In genomic region chr4:118261771-118262473, GRCm38 (mm10) we compare ENCODE assay signal across 10 mouse cellular contexts. TPM values are rescaled to one million over a fixed set of nuclear protein-coding genes. Genes with fewer than 3 reads are reported as not detected.
DNase-seq lines count a peak whose midpoint lies in the region; ATAC-seq and TF ChIP-seq lines count a peak whose summit lies in the region.
"Had no signal": no experiment of that assay in that cellular context is flagged by ENCODE, and none has a peak within 500 bp of the region (broad histone marks: within the 10 kb centered on the region; RNA-seq: fewer than 3 reads in every experiment).

No protein-coding gene starts in this region.

- H3K4me3 ChIP-seq in intestine, embryonic 14.5 days (ENCODE audit: low read depth, low read length) = no peak overlapping the region
- no peak overlapping the region for H3K4me3 ChIP-seq in intestine, postnatal 0 days (ENCODE audit: low read depth, low read length)
- H3K4me3 ChIP-seq in embryonic facial prominence, embryonic 14.5 days (ENCODE audit: low read depth, low read length) = no peak overlapping the region
- H3K4me3 ChIP-seq in limb, embryonic 11.5 days (ENCODE audit: low read depth, low read length) = no peak overlapping the region

- H3K4me2 ChIP-seq in intestine, embryonic 14.5 days (ENCODE audit: low read length) = 0 out of 2 replicates have a peak overlapping the region, but pooled peaks have one; percentile 75
- H3K4me2 ChIP-seq in intestine, postnatal 0 days (replicated peaks; ENCODE audit: low read depth) = no peak overlapping the region
- H3K4me2 ChIP-seq in embryonic facial prominence, embryonic 14.5 days (ENCODE audit: low read depth, low read length) = peak overlapping the region; percentile 79
- H3K4me2 ChIP-seq in limb, embryonic 11.5 days (ENCODE audit: low read depth, severe bottlenecking) = no peak overlapping the region

- ATAC-seq in intestine, embryonic 14.5 days (replicated peaks; ENCODE audit: low FRiP score, low TSS enrichment, low read depth) = peak; percentile 8; the same call in 1 of the 2 replicates
- ATAC-seq in intestine, postnatal 0 days = no peak
- peak; percentile 58 for ATAC-seq in embryonic facial prominence, embryonic 14.5 days (ENCODE audit: low read depth)
- no peak for ATAC-seq in limb, embryonic 11.5 days (ENCODE audit: insufficient number of reproducible peaks, low FRiP score, low TSS enrichment, low read depth)

- 49% methylated on average over 13 of the region's 13 CpGs for WGBS in intestine, embryonic 14.5 days
- WGBS in intestine, postnatal 0 days = 49% methylated on average over 13 of the region's 13 CpGs
- WGBS in embryonic facial prominence, embryonic 14.5 days = 38% methylated on average over 13 of the region's 13 CpGs
- WGBS in limb, embryonic 11.5 days = 63% methylated on average over 13 of the region's 13 CpGs

- no peak for TF ChIP-seq CTCF in intestine, postnatal 0 days (IDR thresholded peaks at IDR 0.05; ENCODE audit: low read depth)

- DNase-seq in intestine, embryonic 14.5 days (ENCODE audit: low spot score) = no peak
- no peak for DNase-seq in embryonic facial prominence, embryonic 14.5 days (ENCODE audit: low spot score)
- DNase-seq in limb, embryonic 11.5 days (ENCODE audit: low spot score) = peak; percentile 60
- peak; percentile 85 for DNase-seq in retina, postnatal 1 day
- DNase-seq in gastrocnemius, postnatal 14 days = no peak
- DNase-seq in cerebellum, adult 11 months = no peak
- no peak for DNase-seq in T-cell, adult 2 months (ENCODE audit: low spot score)
- DNase-seq: kidney, postnatal 10 days had no signal

- H3K27me3 ChIP-seq in intestine, embryonic 14.5 days (replicated peaks; ENCODE audit: control insufficient read depth, insufficient read depth, low read length) = no peaks in the 10 kb centered on the region
- no peaks in the 10 kb centered on the region for H3K27me3 ChIP-seq in intestine, postnatal 0 days (replicated peaks; ENCODE audit: control insufficient read depth, insufficient read depth, low read length)
- H3K27me3 ChIP-seq in embryonic facial prominence, embryonic 14.5 days (replicated peaks; ENCODE audit: control insufficient read depth, insufficient read depth, low read length) = no peaks in the 10 kb centered on the region
- H3K27me3 ChIP-seq in limb, embryonic 11.5 days (ENCODE audit: control insufficient read depth, insufficient read depth, low read length) = no peaks in the 10 kb centered on the region

- H3K9me3 ChIP-seq in intestine, embryonic 14.5 days (ENCODE audit: control insufficient read depth, low read length) = no peaks in the 10 kb centered on the region
- no peaks in the 10 kb centered on the region for H3K9me3 ChIP-seq in intestine, postnatal 0 days (ENCODE audit: control insufficient read depth)
- H3K9me3 ChIP-seq in embryonic facial prominence, embryonic 14.5 days (ENCODE audit: control insufficient read depth, low read length) = no peaks in the 10 kb centered on the region
- no peaks in the 10 kb centered on the region for H3K9me3 ChIP-seq in limb, embryonic 11.5 days (ENCODE audit: control insufficient read depth, low read length)

- peak overlapping the region; percentile 40; the same call in 1 of the 2 replicates for H3K27ac ChIP-seq in intestine, embryonic 14.5 days (ENCODE audit: low read depth)
- H3K27ac ChIP-seq in intestine, postnatal 0 days (ENCODE audit: low read depth, low read length) = no peak overlapping the region
- H3K27ac ChIP-seq in embryonic facial prominence, embryonic 14.5 days (replicated peaks; ENCODE audit: low read depth, low read length) = peak overlapping the region; percentile 76
- peak overlapping the region; percentile 50; the same call in 1 of the 2 replicates for H3K27ac ChIP-seq in limb, embryonic 11.5 days (replicated peaks; ENCODE audit: low read depth, low read length)

- intact Hi-C loops in gastrocnemius, postnatal 14 days (cut with DNase I; ENCODE audit: low total_unique reads) = no loop called here

- peaks cover 46% of the 10 kb centered on the region for H3K4me1 ChIP-seq in intestine, embryonic 14.5 days (replicated peaks; ENCODE audit: control insufficient read depth, insufficient read depth, low read length)
- peaks cover 11% of the 10 kb centered on the region for H3K4me1 ChIP-seq in intestine, postnatal 0 days (replicated peaks; ENCODE audit: control insufficient read depth, insufficient read depth, low read length)
- peaks cover 39% of the 10 kb centered on the region for H3K4me1 ChIP-seq in embryonic facial prominence, embryonic 14.5 days (ENCODE audit: control insufficient read depth, insufficient read depth, low read length)
- peaks cover 41% of the 10 kb centered on the region for H3K4me1 ChIP-seq in limb, embryonic 11.5 days (ENCODE audit: control insufficient read depth, insufficient read depth, low read length)

- peaks cover 20% of the 10 kb centered on the region for H3K36me3 ChIP-seq in intestine, embryonic 14.5 days (ENCODE audit: control insufficient read depth, insufficient read depth, low read length)
- H3K36me3 ChIP-seq in intestine, postnatal 0 days (ENCODE audit: control insufficient read depth, insufficient read depth) = peaks cover 41% of the 10 kb centered on the region
- peaks cover 44% of the 10 kb centered on the region for H3K36me3 ChIP-seq in embryonic facial prominence, embryonic 14.5 days (ENCODE audit: control insufficient read depth, insufficient read depth, low read length)
- H3K36me3 ChIP-seq in limb, embryonic 11.5 days (ENCODE audit: control insufficient read depth, insufficient read depth, low read length) = no peaks in the 10 kb centered on the region; the same call in 1 of the 2 replicates

- H3K9ac ChIP-seq in intestine, embryonic 14.5 days (ENCODE audit: low read length) = no peak overlapping the region
- H3K9ac ChIP-seq in intestine, postnatal 0 days (ENCODE audit: low read depth, low read length) = no peak overlapping the region
- H3K9ac ChIP-seq in embryonic facial prominence, embryonic 14.5 days (ENCODE audit: low read depth, low read length) = no peak overlapping the region
- no peak overlapping the region for H3K9ac ChIP-seq in limb, embryonic 11.5 days (ENCODE audit: low read length)

RNA-seq across cellular contexts. Expression of gene Ptprf, which starts 29.3 kb away (rescaled TPM):
- 69.1 and 73.6 TPM in 2 replicates for polyA plus RNA-seq in intestine, embryonic 14.5 days (2014; fragmentation: Nextera tagmentation; extraction: Ambion mirVana)
- 32.8 and 37.9 TPM in 2 replicates for polyA plus RNA-seq in intestine, postnatal 0 days (2015; fragmentation: Nextera tagmentation; extraction: Ambion mirVana)
- 59.8 and 66.8 TPM in 2 replicates for polyA plus RNA-seq in embryonic facial prominence, embryonic 14.5 days (2014; fragmentation: Nextera tagmentation; extraction: Ambion mirVana)
- polyA plus RNA-seq in limb, embryonic 11.5 days (2014; fragmentation: Nextera tagmentation; extraction: Ambion mirVana) = 46.8 and 51.0 TPM in 2 replicates
- total RNA-seq in gastrocnemius, postnatal 14 days (2021) = 10 to 100 TPM in 1 of 2 experiments, 1 to 10 TPM in 1; 7.7 to 11.7 TPM
- total RNA-seq: megakaryocyte-erythroid progenitor cell, adult 5-6 weeks had no signal

Comparison
In these comparisons a context has a peak if more than half of its experiments do, and no peak if none do; other contexts are left out.
1. ATAC-seq: peak in intestine, embryonic 14.5 days (single experiment) and embryonic facial prominence, embryonic 14.5 days (single experiment); none in intestine, postnatal 0 days (single experiment) and limb, embryonic 11.5 days (single experiment).
2. H3K4me2 ChIP-seq: peak in intestine, embryonic 14.5 days (single experiment) and embryonic facial prominence, embryonic 14.5 days (single experiment); none in intestine, postnatal 0 days (single experiment) and limb, embryonic 11.5 days (single experiment).
3. DNase-seq: peak in limb, embryonic 11.5 days (single experiment) and retina, postnatal 1 day (single experiment); none in intestine, embryonic 14.5 days (single experiment), embryonic facial prominence, embryonic 14.5 days (single experiment), gastrocnemius, postnatal 14 days (single experiment), cerebellum, adult 11 months (single experiment) and T-cell, adult 2 months (single experiment).